Mouse (Mus musculus) layer of hippocampus, adult 8-10 months (tissue): Measurements from ENCODE around the gene Slc43a1. TPM values are rescaled to one million over a fixed set of nuclear protein-coding genes. Genes with fewer than 3 reads are reported as not detected.
"Not testable (repeated sequence)": the region's sequence is repeated elsewhere in the genome, so short reads cannot be mapped to it uniquely, and the experiment has no call there.

ENCODE experiments used
- DNase-seq, 2 experiments: peaks; one replicate each; pipeline ENCODE4 v3.0.0; 2022; ENCODE audit warnings: low spot score in 2 of 2
- total RNA-seq, 4 experiments: library from RNA; stranded (reverse); gene quantifications; 2 replicates each; pipeline ENCODE4 v1.2.4; 2022

Gene Slc43a1
- total RNA-seq, result 1 to 10 TPM in 1 of 4 experiments, under 1 TPM in 2, not detected in 1; 0.34 to 1.3 (median 0.63) TPM

DNA sequence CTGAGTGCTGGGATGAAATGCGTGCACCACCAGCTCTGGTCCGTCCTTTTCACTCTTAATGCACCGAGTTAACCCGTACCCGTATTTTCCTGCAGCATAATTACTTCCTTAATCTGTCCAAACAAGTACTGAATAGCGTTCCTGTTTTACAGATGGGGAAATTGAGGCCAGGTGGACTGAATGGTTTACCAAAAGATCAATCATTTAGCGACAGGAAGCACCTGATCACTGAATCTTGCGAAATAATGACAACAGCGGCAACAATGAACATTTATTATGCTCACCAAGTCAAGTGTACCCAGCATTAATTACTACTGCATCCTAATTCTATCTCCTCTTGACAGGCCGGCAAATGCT, at the start of gene Slc43a1:
Gene Slc43a1, plus strand, starts transcription at position 258 of the 357 bp plus-strand sequence.
- DNase-seq, result no peak

DNA sequence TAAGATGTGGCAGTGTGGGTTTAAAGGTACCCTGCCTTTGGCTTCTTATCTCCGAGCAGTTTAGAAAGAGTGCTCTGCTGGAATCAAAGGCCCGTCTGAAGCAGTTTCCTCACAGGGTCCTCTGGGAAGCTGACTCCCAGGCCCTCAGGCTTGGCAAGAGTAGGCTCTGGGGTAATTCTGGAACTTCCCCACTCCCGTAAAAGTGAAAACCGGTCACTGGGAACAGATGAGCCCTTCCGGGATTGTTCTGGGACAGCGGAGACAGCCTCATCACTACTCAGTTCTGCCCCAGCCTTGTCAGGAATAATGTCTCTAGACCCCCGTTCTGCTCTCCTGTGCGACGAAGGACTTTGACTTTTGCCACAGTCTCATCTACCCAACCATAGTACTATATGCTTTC, 48.2 kb upstream of the Slc43a1 start:
- no peak for DNase-seq

DNA sequence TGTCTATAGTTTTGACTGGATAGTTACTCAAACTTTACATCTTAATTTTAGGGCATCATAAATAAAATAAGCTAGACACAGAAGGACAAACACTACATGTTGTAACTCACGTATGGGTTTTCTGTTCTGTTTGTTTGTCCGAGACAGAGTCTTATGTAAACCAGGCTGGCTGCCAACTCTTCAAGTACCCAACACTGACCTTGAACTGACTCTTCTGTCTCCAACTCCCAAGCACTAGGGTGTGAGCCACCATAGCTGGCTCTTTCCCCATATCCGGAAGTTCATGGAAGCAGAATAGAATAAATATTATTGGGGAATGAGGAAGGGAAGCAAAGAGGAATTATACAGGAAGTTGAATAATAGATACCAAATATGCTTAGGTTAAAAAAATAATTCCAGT, 46.1 kb upstream of the Slc43a1 start:
- DNase-seq, result no peak

DNA sequence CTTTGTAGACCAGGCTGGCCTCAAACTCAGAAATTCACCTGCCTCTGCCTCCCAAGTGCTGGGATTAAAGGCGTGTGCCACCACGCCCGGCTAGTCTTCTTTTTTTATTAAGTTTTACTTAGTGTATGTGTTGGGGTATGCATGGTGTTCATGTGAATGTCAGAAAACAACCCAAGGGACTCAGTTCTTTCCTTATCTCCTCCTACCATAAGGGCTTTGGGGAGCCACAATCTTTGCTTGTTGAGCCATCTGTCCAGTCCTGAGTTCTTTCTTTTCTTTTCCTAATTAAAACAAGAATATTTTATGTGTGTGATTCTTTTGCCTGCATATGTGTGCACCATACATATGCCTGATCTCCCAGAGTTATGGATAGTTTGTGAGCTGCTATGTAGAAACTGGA, 45.5 kb upstream of the Slc43a1 start:
- DNase-seq, result no peak

DNA sequence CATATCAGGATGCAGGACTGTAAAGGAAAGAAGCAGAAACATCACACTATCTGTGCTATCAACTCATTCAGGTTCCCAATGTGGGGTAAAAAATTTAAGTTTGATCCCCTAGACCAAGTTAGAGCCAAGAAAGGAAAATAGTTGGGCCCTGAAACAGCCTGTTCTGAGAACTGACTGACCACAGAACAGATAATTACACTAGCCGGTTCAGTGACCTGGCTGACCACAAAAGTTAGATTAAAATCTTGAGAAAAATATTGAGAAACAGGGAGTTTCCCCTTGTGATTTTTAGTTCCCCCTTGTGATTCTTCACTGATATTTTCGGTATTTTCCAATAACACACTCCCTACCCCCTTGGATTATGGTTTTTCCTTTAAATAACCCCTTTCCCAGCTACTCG, 44.8 kb upstream of the Slc43a1 start:
- no peak for DNase-seq

DNA sequence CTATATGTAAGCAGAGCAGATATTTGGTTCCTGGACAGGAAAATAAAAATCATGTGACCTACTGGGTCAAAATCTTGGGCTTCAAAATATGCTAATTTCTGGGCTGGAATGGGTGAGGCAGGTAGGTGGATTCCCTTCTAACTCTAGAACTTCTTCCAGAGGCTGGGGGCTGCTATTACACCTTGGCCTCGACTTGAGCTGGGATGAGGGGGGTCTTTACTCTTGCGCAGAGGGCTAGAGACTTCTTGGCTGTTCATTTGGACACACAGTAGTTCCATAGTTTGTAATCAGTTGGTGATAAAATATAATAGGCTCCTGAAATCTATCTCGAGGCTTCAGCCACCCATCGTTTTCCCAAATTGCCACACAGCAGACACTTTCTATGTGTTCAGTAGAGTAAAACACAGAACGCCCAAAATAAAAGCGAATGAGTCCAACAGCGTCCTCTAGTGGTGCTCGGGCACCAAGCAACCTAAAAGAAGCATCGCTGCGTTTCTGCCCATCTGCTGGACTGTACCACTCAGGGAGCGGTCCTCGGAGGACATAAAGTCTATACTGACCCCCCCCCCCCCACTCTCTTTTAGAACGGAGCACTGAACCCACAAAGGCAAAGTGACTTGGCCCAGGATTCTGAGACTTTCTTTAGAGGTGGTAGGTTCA, 40.7 kb upstream of the Slc43a1 start:
- peak; percentile 77 to 90 for DNase-seq

DNA sequence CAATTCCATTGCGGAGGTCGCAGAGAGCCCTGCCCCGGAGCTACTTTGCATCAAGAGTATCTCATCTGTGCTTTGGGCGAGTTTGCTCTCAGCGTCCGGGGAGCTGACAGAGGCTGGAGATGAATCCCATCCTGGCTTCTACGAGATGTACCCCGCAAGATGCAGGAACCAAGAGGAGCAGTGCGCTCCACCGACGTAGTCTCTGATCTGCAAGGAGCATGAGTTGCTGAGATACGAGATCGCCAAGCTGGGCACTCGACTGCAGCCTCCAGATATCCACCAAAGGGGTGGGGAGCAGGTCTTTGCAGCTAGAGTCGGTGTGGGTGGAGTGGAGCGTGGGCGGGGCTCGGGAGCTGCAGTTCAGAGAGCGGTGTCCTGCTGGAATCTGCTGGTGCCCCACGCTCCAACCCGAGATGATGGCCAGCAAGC, 40.1 kb upstream of the Slc43a1 start, which contains the start of gene Ube2l6:
Gene Ube2l6, plus strand, starts transcription at position 336 of the 429 bp plus-strand sequence.
- peak; percentile 49 to 59 for DNase-seq

DNA sequence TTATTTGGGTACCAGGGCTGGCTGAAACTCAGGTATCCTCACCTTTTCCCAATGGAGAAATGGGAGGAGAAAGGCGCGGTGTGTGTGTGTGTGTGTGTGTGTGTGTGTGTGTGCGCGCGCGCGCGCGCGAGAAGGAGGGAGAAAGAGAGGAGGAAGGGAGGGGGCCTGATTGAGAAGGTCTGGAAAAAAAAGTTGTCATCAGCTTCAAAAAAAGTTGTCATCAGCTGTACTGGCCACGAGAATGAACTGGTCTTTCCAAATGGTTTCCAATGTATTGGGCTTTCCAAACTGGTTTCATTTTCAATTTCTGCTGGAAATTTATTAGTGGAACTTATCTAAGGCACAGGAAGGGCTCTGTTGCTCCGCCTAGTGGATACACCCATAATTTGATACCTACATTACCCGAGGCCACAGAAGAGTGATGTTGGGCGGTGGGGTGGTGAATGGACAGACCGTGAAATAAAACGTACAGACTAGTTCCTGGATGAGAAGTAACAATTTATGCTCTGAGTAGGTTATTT, 39.5 kb upstream of the Slc43a1 start:
- DNase-seq, result peak; percentile 46 to 75

DNA sequence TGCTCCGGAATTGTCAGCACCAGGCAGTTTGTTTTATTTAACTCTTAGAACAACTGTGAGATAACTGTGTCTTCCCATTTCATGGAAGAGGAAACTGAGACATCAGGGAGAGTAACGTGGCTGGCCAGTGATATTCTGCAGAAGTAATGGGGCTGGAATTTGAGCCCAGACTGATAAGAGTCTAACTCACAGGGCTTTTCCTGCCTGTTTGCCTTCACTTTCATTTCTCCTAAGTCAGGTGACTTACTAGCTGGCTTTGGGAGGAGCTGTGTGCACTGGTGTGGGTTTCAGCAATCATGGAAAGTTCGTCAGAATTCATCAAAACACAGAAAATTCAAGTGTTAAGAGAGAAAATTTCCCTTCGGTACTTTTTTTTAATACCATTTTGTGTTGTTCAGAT, 38.3 kb upstream of the Slc43a1 start:
- no peak for DNase-seq

DNA sequence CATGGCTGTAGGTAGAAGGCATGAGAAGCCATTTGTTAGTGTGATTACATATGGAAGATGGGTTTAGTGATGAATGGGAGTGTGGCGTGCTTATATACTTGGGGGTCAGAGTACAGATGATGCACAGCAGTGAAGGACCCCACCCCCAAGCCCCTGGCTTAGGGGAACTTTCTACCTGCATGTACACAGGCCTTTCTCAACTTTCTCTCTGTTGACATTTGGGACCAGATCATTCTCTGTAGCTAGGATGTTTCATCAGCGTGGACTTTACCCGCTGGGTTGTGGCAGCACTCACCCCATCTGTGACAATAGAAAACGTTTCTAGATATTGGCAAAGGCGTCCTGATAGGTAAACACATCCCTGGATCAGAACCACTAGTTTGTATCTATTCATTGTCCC, 37.4 kb upstream of the Slc43a1 start:
- DNase-seq, result not testable (repeated sequence)

DNA sequence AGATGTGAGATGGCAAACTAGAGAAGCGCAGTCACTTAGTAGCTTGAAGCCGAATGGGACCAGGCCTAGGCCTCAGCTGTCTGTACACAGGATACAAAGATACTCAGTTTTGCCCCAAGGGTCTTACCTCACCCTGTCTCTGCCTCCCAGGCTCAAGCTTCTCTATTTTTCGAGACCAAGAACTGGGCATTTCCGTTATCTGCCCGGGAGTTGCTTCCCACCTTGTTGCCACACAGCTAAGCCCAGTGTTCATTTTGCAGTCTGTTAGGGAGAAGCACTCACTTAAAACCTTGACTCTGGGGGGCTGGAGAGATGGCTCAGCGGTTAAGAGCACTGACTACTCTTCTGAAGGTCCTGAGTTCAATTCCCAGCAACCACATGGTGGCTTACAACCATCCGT, 34.7 kb upstream of the Slc43a1 start:
- no peak for DNase-seq

DNA sequence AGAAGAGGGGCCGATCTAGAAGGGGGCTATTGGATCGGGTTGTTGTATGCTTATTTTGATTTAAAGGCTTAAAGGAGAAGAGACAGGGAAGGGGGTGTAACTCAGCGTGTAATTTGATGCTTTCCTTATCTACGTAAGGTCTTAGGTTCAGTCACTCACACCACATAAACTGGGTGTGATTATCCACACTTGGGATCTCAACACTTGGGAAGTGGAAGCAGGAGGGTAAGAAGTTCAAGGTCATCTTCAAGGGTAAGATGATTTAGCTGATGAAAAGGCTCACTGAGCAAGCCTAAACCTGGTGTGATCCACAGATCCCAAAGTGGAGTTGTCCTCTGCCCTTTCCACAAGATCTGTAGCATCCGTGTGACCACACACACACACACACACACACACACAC, 32.1 kb upstream of the Slc43a1 start:
- DNase-seq, result no peak

DNA sequence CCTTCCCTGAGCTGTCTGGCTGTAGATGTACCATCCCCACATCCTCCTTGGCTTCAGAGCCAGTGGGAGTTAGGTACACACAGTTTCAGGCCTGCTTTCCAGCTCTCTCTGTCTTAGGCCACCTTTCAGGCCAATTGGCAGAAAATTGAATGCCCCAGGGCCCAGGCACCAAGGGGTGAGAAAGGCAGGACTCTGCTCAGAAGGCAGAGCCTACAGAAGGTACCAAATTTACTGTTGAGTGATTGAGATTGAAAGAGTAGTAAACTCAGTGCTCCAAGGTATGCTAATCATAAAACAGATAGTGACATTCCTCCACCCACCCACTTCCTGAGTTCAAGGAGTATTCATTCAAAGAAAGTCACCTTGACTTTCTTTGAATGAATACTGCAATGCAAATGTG, 29.3 kb upstream of the Slc43a1 start:
- no peak for DNase-seq

DNA sequence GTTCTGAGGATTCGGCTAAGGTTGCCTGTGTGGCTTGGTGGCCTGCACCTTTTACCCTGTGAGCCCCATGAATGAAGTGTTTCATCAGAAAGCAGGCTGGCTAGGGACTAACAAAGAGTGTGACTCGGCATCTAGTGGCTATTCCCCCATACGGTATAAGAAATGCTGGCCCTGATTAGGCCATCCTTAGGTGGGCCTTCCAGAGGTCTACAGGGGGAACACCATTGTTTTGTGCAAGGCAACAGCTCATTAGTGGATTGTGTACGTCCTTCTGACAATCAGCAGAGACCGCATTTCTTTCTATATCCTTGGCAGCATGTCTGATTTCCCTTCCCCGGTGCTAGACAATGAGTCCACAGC, 28.1 kb upstream of the Slc43a1 start:
- no peak for DNase-seq

DNA sequence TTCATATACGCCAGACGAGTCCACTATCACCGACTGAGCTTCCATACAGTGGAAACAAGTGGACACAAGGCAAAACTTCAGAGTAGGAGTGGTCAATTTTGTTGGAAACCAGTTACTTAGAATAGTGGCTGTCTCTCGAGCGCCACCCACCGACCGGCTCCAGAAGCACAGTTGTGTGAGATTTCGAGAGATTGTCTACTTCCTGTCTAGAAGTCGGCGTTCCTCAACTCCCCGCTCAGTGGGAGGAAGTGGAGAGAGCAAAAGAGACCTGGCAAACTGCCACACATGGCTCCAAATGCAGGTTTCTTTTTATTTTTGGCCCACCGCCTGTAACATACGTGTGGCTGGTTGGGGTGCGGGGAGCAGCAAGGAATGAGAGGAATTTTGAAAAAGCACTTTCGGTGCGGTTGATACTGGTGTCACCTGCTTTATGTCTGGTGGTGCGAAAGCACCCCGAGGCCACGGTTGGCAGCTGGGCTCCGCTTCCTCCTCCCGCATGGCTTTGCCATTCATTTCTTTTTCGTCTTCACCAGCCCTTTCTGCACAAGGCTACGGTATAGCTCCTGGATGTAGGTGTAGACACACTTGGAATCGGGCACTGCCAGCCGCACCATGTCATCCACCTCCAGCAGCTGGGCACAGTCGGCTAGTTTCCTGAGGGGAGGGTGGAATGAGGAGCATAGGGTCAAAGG, 27.6 kb upstream of the Slc43a1 start:
- DNase-seq, result peak; percentile 74 to 88

DNA sequence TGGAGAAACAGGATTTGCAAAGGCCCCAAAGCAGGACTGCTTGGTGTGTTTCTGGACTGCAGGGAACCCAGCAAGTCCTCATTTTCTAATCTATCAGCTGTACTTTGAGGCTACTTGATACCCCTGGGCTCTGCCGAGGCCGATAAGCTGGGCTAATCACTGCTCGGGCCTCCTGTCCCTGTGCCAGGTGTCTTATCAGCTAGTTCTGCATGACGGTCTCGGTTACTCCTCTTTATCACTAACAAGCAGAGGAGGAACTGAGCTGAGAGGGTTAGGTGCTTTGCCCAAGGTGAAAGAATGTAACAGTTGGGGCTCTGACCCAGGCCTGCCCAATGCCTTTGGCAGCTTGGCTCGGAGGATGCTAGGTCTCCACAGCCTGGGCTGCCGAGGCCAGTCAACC, 26.8 kb upstream of the Slc43a1 start:
- no peak for DNase-seq

DNA sequence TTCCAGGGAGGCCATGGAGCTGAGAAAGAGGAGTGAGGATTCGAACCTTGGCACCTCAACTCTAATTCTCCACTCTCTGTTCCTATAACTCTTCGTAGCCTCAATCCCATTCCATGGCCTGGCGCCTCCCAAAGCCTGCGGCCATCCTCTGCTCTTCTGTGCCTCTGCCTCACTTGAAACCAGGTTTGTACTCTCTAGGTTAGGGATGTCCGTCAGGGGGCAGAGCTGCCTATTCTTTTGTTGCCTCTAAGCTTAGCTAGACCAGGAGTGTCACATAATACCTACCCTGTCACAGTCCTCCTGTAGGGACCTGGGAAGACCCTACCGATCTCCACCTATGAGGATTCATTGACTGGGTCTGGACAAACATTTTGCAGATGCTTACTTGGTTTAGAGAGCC, 26.0 kb upstream of the Slc43a1 start:
- DNase-seq, result no peak

DNA sequence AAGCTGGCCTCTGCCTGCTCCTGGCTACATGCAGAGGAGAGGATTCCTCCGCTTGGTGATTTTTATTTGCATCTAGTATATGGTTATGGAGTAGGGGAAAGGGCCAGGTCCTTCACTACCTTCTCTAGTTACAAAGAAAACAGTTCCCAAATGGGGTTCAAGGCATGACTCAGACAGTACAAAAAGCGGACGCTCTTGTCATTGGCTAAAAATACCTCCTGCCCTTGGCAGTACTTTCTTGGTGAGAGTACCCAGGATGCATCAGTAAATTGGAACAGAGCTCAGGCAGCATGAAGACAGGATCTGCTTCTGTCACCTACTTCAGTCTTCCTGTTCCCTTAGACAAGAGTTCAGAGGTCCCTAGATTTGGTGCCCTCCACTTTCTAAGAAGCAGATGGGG, 18.8 kb upstream of the Slc43a1 start:
- no peak for DNase-seq

DNA sequence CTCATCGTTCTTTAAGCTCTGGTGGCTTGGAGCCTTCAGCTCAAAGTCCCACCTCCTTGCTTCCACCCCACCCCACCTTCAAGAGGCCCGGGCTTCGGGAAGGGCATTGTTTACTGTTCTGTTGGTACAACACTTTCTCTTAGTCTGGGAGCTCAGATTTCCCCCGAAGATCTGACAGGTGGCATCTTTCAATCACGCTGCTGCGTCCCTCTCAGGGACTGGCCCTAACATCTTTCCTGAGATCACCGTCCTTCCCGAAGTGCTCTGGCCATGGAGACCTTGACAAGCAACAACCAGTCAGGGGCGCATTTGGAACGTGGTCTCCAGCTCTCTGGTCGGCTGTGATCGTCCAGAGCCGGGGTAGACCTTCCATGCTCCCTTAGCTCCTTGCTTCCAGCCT, 16.1 kb upstream of the Slc43a1 start, which contains the start of gene Smtnl1:
Gene Smtnl1, minus strand, starts transcription at position 101 of the 400 bp plus-strand sequence.
- DNase-seq, result no peak

DNA sequence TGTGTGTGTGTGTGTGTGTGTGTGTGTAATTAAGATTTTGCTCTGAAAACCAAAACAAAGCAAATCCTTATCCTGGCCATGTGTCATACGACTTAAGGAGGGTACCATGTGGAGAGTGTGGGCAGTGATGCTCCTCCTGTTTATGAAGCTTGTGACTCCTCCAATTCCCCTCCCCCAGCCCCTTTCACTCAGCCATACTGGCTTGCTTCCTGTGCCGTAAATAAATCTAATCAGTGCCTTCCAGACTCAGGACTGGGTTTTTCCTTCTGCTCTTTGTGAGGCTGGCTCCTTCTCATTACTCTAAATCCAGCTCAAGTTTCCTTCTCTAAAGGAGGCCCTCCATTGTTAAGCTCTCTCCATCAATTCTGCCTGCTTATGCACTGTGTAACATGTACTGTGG, 15.4 kb upstream of the Slc43a1 start:
- DNase-seq, result no peak

DNA sequence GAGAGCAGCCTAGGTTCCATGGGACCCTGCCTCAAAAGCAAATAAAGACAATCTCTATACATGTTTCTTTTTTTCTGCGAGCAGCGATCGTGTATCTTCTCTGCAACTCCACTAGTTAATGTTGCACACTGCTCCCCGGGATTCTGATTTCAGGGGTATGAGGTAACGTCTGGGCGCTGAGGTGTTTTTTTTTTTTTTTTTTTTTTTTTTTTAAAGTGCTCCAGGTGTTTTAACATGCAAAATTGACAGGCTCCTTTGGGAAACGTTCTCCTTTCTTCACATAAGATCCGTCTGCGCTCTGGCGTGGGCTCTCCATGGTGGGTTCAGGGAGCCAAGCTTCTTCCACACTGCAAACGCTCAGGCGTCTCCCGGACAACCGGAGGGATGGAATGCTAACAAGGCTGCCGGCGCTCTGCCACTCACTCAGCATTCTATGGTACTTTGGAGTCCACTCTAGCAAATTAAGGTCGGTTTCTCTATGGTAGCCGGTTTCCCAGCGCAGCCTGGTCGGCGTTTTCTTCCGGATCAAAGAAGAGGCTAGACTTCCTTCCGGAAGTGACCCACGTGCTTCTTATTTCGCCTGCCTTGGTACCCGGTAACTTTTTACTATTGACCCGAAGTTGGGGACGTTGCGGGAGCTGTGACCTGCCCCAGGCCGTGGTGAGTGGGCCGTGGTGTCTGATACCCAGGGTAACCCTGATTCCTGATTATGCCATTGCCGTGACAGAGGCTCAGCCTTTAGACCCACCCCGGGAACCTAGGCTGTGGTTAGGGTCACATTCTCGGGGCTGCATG, 12.0 kb upstream of the Slc43a1 start, which contains the start of gene Timm10:
Gene Timm10, plus strand, starts transcription at position 510 of the 795 bp plus-strand sequence.
- DNase-seq, result peak; percentile 91
